Mouse (Mus musculus) CH12.LX (cell line): ENCODE data around the gene Cacna1a. TPM values are rescaled to one million over a fixed set of nuclear protein-coding genes. Genes with fewer than 3 reads are reported as not detected.

Experiments used
- DNase-seq: peaks from one replicate; pipeline ENCODE4 v3.0.0-alpha.2; 2013; ENCODE audit errors: extremely low read depth
- H3K27ac ChIP-seq: 2 replicates; pipeline ENCODE4 v1.5.1; 2012; ENCODE audit warnings: low read depth, mild to moderate bottlenecking, control low read depth, moderate library complexity; ENCODE audit not compliant: insufficient read depth
- H3K27me3 ChIP-seq: replicated peaks from 2 replicates; pipeline ENCODE3; 2012; ENCODE audit warnings: inconsistent platforms
- H3K36me3 ChIP-seq, 2 experiments: replicated peaks in 1 of 2; 2 replicates each; pipeline versions ENCODE3 to v1.6.1; 2012; ENCODE audit warnings: inconsistent platforms in 1 of 2, low read length in 1 of 2, mild to moderate bottlenecking in 1 of 2, mixed read lengths in 1 of 2, moderate library complexity in 1 of 2; ENCODE audit not compliant: control insufficient read depth in 1 of 2, insufficient read depth in 1 of 2
- H3K4me1 ChIP-seq, 2 experiments: 2 replicates each; pipeline ENCODE4 v1.6.1; 2012; ENCODE audit warnings: inconsistent platforms in 1 of 2, moderate library complexity in 1 of 2; ENCODE audit not compliant: insufficient read depth in 2 of 2, control insufficient read depth in 1 of 2
- H3K4me2 ChIP-seq: 2 replicates; pipeline ENCODE4 v1.6.1; 2012; ENCODE audit warnings: low read depth, mild to moderate bottlenecking, control low read depth; ENCODE audit not compliant: poor library complexity, insufficient read depth, severe bottlenecking
- H3K4me3 ChIP-seq, 3 experiments: fragments of 150-350 bp in 1 of 3; sonication (generic) in 1 of 3; replicated peaks in 1 of 3; 2 replicates each; pipeline versions ENCODE3 to v1.5.1; 2011 to 2012; ENCODE audit warnings: low read depth in 2 of 3, low read length in 2 of 3, mild to moderate bottlenecking in 2 of 3, moderate library complexity in 2 of 3, control low read depth in 1 of 3, improper control_type of control experiment in 1 of 3, inconsistent platforms in 1 of 3, mixed read lengths in 1 of 3; ENCODE audit not compliant: poor library complexity in 1 of 3
- H3K79me2 ChIP-seq: replicated peaks from 2 replicates; pipeline ENCODE4 v1.6.1; 2012; ENCODE audit warnings: mild to moderate bottlenecking, moderate library complexity; ENCODE audit not compliant: control insufficient read depth, poor library complexity, insufficient read depth, severe bottlenecking; ENCODE audit errors: extremely low read depth
- H3K9ac ChIP-seq: 2 replicates; pipeline ENCODE4 v1.6.1; 2012; ENCODE audit warnings: low read depth, mild to moderate bottlenecking, control low read depth, moderate library complexity; ENCODE audit not compliant: insufficient read depth
- H3K9me3 ChIP-seq: replicated peaks from 2 replicates; pipeline ENCODE3; 2012; ENCODE audit warnings: low read length, inconsistent platforms, mixed read lengths
- CHD2 ChIP-seq: IDR thresholded peaks from 2 replicates; pipeline ENCODE4 v1.6.1; 2011; ENCODE audit warnings: low read length, improper control_type of control experiment
- CTCF ChIP-seq, 2 experiments: IDR thresholded peaks in 1 of 2; conservative IDR thresholded peaks in 1 of 2; 2 replicates each; pipeline ENCODE4 v1.5.1; 2011 to 2012; ENCODE audit warnings: low read depth in 2 of 2, low read length in 2 of 2, improper control_type of control experiment in 1 of 2, inconsistent platforms in 1 of 2, mild to moderate bottlenecking in 1 of 2, moderate library complexity in 1 of 2
- E2F4 ChIP-seq: IDR thresholded peaks from 2 replicates; pipeline ENCODE4 v1.6.1; 2011; ENCODE audit warnings: low read depth, low read length, improper control_type of control experiment; ENCODE audit not compliant: insufficient replicate concordance
- ELF1 ChIP-seq: IDR thresholded peaks from 2 replicates; pipeline ENCODE4 v1.6.1; 2014; ENCODE audit warnings: low read depth, mild to moderate bottlenecking, inconsistent platforms, low read length, improper control_type of control experiment
- EP300 ChIP-seq: IDR thresholded peaks from 2 replicates; pipeline ENCODE4 v1.6.1; 2011; ENCODE audit warnings: low read length, improper control_type of control experiment
- ETS1 ChIP-seq: conservative IDR thresholded peaks from 2 replicates; pipeline ENCODE4 v1.6.1; 2012; ENCODE audit warnings: low read depth, mild to moderate bottlenecking, inconsistent platforms, low read length, improper control_type of control experiment, moderate library complexity
- JUN ChIP-seq: IDR thresholded peaks from 2 replicates; pipeline ENCODE4 v1.6.1; 2011; ENCODE audit warnings: low read depth, mild to moderate bottlenecking, low read length, improper control_type of control experiment, moderate library complexity; ENCODE audit not compliant: insufficient read depth
- MAX ChIP-seq: IDR thresholded peaks from 2 replicates; pipeline ENCODE4 v1.6.1; 2011; ENCODE audit warnings: low read length, improper control_type of control experiment
- MAZ ChIP-seq: IDR thresholded peaks from 2 replicates; pipeline ENCODE4 v1.6.1; 2012; ENCODE audit warnings: low read depth, mild to moderate bottlenecking, inconsistent platforms, low read length, improper control_type of control experiment, moderate library complexity
- MEF2A ChIP-seq: IDR thresholded peaks from 2 replicates; pipeline ENCODE4 v1.6.1; 2014; ENCODE audit warnings: low read depth, mild to moderate bottlenecking, inconsistent platforms, low read length, improper control_type of control experiment, borderline replicate concordance
- MXI1 ChIP-seq: IDR thresholded peaks from 2 replicates; pipeline ENCODE4 v1.6.1; 2011; ENCODE audit warnings: mild to moderate bottlenecking, low read depth, low read length, improper control_type of control experiment
- NELFE ChIP-seq: IDR thresholded peaks from 2 replicates; pipeline ENCODE4 v1.6.1; 2011; ENCODE audit warnings: low read depth, low read length, improper control_type of control experiment
- NRF1 ChIP-seq: IDR thresholded peaks from 2 replicates; pipeline ENCODE4 v1.6.1; 2014; ENCODE audit warnings: low read depth, mild to moderate bottlenecking, inconsistent platforms, low read length, improper control_type of control experiment, moderate library complexity
- PAX5 ChIP-seq: IDR thresholded peaks from 2 replicates; pipeline ENCODE4 v1.6.1; 2012; ENCODE audit warnings: low read length, inconsistent platforms, mixed read lengths
- POLR2A ChIP-seq: IDR thresholded peaks from 2 replicates; pipeline ENCODE4 v1.6.1; 2011; ENCODE audit warnings: low read depth, mild to moderate bottlenecking, improper control_type of control experiment, low read length
- POLR2AphosphoS2 ChIP-seq: IDR thresholded peaks from 2 replicates; pipeline ENCODE4 v1.6.1; 2011; ENCODE audit warnings: low read depth, low read length, improper control_type of control experiment
- SIN3A ChIP-seq: IDR thresholded peaks from 2 replicates; pipeline ENCODE4 v1.6.1; 2012; ENCODE audit warnings: low read length, improper control_type of control experiment, inconsistent platforms
- TCF12 ChIP-seq: IDR thresholded peaks from 2 replicates; pipeline ENCODE4 v1.6.1; 2014; ENCODE audit warnings: low read depth, mild to moderate bottlenecking, inconsistent platforms, low read length, improper control_type of control experiment
- ZC3H11A ChIP-seq: IDR thresholded peaks from 2 replicates; pipeline ENCODE4 v1.6.1; 2012; ENCODE audit warnings: low read depth, mild to moderate bottlenecking, inconsistent platforms, low read length, improper control_type of control experiment
- dilution Hi-C: fragments of 300-500 bp; cut with MboI; formaldehyde crosslinking; loops from 2 replicates; pipeline ENCODE4 v1.14.3; 2020; ENCODE audit warnings: low sequenced_read_pairs; ENCODE audit not compliant: extremely low pct_unique_long_range_greater_than_20kb, extremely low pct_ligation_motif_present
- in situ Hi-C: fragments of 300-500 bp; cut with MboI; formaldehyde crosslinking; loops from 3 replicates; pipeline ENCODE4 v1.14.3; 2019; ENCODE audit warnings: low sequenced_read_pairs, low pct_ligation_motif_present, low pct_unique_long_range_greater_than_20kb, mixed read lengths
- polyA plus RNA-seq: library from polyadenylated mRNA; unstranded; fragments of >175 nt; gene quantifications from 2 replicates; pipeline ENCODE4 v1.2.1, GENCODE M21; 2012; ENCODE audit warnings: low read depth; ENCODE audit not compliant: insufficient read length
- total RNA-seq, 2 experiments: library from RNA; depleted of rRNA; stranded (reverse); fragments of 300-350 nt in 1 of 2; fragments of >200 nt in 1 of 2; gene quantifications; 2 replicates each; pipeline ENCODE4 v1.2.3; 2012 to 2014

Gene Cacna1a
- total and polyA plus RNA-seq, 3 experiments = 2.6 to 9.4 (median 6.9) TPM

DNA sequence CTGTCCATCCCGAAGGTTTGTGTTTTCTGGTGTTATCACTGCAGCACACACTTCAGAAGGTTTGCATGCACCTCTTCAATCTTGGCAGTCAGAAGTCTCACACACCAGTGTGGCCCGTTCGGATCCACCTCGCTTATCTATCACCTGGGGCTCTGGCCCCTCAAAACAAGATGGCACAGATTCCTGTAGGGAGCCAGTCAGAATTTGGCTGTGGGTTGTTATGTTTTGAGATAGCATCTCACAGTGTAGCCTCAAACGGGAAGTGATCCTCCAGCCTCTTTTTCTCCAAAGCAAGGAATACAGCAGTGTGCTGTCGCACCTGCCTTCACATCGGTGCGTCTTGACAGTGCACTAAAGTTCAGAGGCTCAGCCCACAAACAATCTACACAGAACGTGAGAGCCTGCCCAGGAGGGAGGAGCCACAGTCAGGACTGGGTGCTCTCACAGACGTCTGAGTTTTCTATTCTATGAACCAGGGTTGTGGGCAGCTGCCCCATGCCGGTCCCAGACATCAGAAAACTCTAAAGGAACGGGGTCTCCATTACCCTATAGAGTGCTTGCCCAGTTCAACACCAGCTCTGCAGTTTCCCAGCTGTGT is 178.7 kb downstream of the Cacna1a start:
- DNase-seq = no peak
- H3K4me3 ChIP-seq = no peak overlapping the region
- H3K79me2 ChIP-seq = no peaks in the 10 kb centered on the region
- no peaks in the 10 kb centered on the region for H3K36me3 ChIP-seq
- peaks cover 60% of the 10 kb centered on the region for H3K27me3 ChIP-seq
- peaks cover 2% of the 10 kb centered on the region for H3K9me3 ChIP-seq
- no peak overlapping the region for H3K9ac ChIP-seq
- dilution Hi-C loops (no loop called here), in situ Hi-C loops (no loop called here)
- no peak for TF ChIP-seq E2F4
- H3K4me2 ChIP-seq = peak overlapping the region; percentile 60; the same call in 1 of the 2 replicates
- H3K27ac ChIP-seq = no peak overlapping the region
- peaks cover 0 to 5% of the 10 kb centered on the region in 2 experiments; a peak in 1 of 4 replicates for H3K4me1 ChIP-seq

DNA sequence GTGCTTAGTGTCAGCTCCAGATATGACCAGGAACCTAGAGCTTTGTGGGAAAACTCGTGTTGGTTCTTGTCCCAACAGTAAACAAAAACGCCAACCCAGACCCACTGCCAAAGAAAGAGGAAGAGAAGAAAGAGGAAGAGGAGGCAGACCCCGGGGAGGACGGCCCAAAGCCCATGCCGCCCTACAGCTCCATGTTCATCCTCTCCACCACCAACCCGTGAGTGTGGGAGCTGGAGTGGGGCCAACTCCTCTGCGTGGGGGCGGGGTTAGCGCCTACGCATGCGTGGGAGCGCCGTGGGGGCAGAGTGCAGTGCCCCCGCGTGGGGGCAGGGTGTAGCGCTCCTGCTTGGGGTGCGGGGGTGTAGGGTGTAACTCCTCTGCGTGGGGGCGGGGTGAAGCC is 179.3 kb downstream of the Cacna1a start:
- Histone ChIP-seq H3K79me2 (no peaks in the 10 kb centered on the region), H3K4me2 (peak overlapping the region; percentile 60), H3K9ac (no peak overlapping the region), H3K9me3 (peaks cover 2% of the 10 kb centered on the region), H3K27me3 (peaks cover 56% of the 10 kb centered on the region), H3K27ac (no peak overlapping the region), H3K4me1 (peaks cover 0 to 5% of the 10 kb centered on the region in 2 experiments; a peak in 1 of 4 replicates), H3K36me3 (no peaks in the 10 kb centered on the region), H3K4me3 (peak overlapping the region in 1 of 3 experiments; percentile 11)
- peak; percentile 10 for DNase-seq
- in situ Hi-C loops = no loop called here
- TF ChIP-seq ELF1 (peak; percentile 31; the same call in 1 of the 2 replicates), NRF1 (peak; percentile 91), POLR2AphosphoS2 (no peak), PAX5 (no peak), MAX (no peak), JUN (no peak), CHD2 (0 out of 2 replicates have a peak, but pooled peaks have one; percentile 22), CTCF (conservative IDR thresholded peaks at IDR 0.05 in 1 of 2, IDR thresholded peaks at IDR 0.05 in 1 of 2; ENCODE audit: low read depth in 2 of 2, low read length in 2 of 2) (peak in 1 of 2 experiments; percentile 50; a peak in 2 of 4 replicates), MAZ (peak; percentile 74; the same call in 1 of the 2 replicates)
- dilution Hi-C loops = no loop called here

DNA sequence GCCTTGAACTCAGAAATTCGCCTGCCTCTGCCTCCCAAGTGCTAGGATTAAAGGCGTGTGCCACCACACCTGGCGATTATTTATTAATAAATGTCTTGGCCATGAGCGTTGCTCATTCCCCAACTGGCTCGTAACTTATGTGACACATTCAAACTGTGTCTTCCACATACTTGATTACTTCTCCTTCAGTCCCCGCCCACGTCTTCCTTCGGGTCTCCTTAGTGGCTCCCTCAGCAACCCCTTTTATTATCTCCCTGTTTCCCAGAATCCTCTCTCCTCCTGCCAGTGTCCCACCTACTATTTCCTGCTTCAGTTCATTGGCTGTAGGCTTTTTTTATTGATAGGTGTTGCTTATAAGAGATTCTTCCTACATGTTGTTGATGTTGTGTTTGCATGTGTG is 180.5 kb downstream of the Cacna1a start:
- no peak overlapping the region for H3K4me3 ChIP-seq
- H3K4me2 ChIP-seq = no peak overlapping the region
- no peak overlapping the region for H3K9ac ChIP-seq
- peaks cover 2% of the 10 kb centered on the region for H3K9me3 ChIP-seq
- H3K27ac ChIP-seq = no peak overlapping the region
- no peak for DNase-seq
- dilution Hi-C loops (no loop called here), in situ Hi-C loops (no loop called here)
- H3K4me1 ChIP-seq = peaks cover 0 to 5% of the 10 kb centered on the region in 2 experiments; a peak in 1 of 4 replicates
- H3K27me3 ChIP-seq = peaks cover 50% of the 10 kb centered on the region
- H3K79me2 ChIP-seq = no peaks in the 10 kb centered on the region
- no peaks in the 10 kb centered on the region for H3K36me3 ChIP-seq
- TF ChIP-seq ETS1 (no peak), SIN3A (no peak), MEF2A (no peak), ZC3H11A (no peak), POLR2A (no peak), MXI1 (no peak), NELFE (no peak), EP300 (no peak), NRF1 (no peak), TCF12 (no peak)
- TF ChIP-seq, all 38 proteins: peak for 0
